Mouse (Mus musculus) erythroblast, adult 5-6 weeks (primary cell): Measurements from ENCODE around the gene Fgf22. TPM values are rescaled to one million over a fixed set of nuclear protein-coding genes. Genes with fewer than 3 reads are reported as not detected.

ENCODE experiments used
- ATAC-seq: replicated peaks from 2 replicates; pipeline ENCODE4 v1.8.0; 2016; ENCODE audit warnings: moderate number of reproducible peaks, mild to moderate bottlenecking, moderate TSS enrichment, inconsistent platforms; ENCODE audit not compliant: poor library complexity, low FRiP score, severe bottlenecking
- total RNA-seq, 2 experiments: library from RNA; stranded (forward) in 1 of 2; stranded (reverse) in 1 of 2; fragments of 150-400 nt in 1 of 2; fragments of 200-764, 138-1000 nt in 1 of 2; gene quantifications; 2 replicates each; pipeline versions ENCODE4 v1.2.3 to v1.2.4; 2015 to 2017; ENCODE audit warnings: low replicate concordance in 2 of 2

Fgf22 gene
- total RNA-seq, 2 experiments from 2014 or later, result 0.26 TPM; not detected in 1

DNA sequence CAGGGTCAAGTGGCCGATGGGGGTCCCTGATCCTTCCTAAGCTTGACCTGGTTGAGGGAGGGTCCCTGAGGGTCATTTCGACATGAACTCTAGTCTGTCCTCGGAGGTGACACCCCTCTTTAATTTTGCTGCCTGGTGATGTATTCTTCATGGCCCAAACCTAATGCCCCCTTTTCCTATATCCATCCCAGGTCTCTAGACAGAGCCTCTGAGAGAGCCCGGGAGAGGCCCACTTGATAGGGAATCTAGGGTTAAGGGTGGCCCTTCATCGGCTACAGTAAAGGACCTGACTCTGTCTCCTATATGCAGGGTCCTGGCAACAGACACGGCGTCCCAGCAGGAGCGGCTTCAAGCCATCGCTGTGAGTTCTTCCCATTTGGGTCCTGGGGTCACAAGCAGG is 51.5 kb downstream of the Fgf22 start:
- ATAC-seq, result no peak

DNA sequence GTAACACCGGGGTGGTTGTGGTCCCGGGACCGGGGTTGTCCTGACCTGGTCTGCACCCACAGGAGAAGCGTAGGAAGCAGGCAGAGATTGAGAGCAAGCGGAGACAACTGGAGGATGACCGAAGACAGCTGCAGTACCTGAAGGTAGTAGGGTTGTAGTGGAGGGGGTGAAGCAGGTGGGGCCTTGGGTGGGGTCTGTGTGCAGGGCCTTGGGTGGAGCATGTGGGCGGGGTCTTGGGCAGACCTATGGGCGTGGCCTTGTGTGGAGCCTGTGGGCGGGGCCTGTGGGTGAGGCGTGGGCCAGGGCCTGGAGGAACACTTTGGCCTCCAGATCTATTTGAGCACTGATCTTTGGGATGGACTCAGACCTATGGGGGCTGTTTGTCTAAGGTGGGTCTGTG is 52.1 kb downstream of the Fgf22 start:
- no peak for ATAC-seq

GRCm38 (mm10) chr10:79807826-79808225 is 53.0 kb downstream of the Fgf22 start:
- ATAC-seq, result no peak

Other genes starting within 250 kb of the Fgf22 start
Only the 30 nearest of the 33 such genes appear.
- 2.1 and 7.1 TPM in 2 replicates for gene Plpp2, start 221.3 kb upstream of the Fgf22 start, total RNA-seq (2015; ENCODE audit: low replicate concordance)
- 0.43 TPM in 1 of 2 replicates, not detected in the other for gene Plpp2, start 221.3 kb upstream of the Fgf22 start, total RNA-seq (2017; ENCODE audit: low replicate concordance)
- gene Mier2, start 199.9 kb upstream of the Fgf22 start, total RNA-seq (2015; ENCODE audit: low replicate concordance), result 1.5 TPM in 1 of 2 replicates, not detected in the other
- 1.9 TPM in 1 of 2 replicates, not detected in the other for gene Mier2, start 199.9 kb upstream of the Fgf22 start, total RNA-seq (2017; ENCODE audit: low replicate concordance)
- gene Theg, start 167.7 kb upstream of the Fgf22 start, total RNA-seq (2015; ENCODE audit: low replicate concordance), result not detected in 2 replicates
- gene Theg, start 167.7 kb upstream of the Fgf22 start, total RNA-seq (2017; ENCODE audit: low replicate concordance), result not detected in 2 replicates
- gene C2cd4c, start 141.1 kb upstream of the Fgf22 start, total RNA-seq (2015; ENCODE audit: low replicate concordance), result not detected in 2 replicates
- not detected in 2 replicates for gene C2cd4c, start 141.1 kb upstream of the Fgf22 start, total RNA-seq (2017; ENCODE audit: low replicate concordance)
- gene Shc2, start 117.2 kb upstream of the Fgf22 start, total RNA-seq (2015; ENCODE audit: low replicate concordance), result not detected in 2 replicates
- gene Shc2, start 117.2 kb upstream of the Fgf22 start, total RNA-seq (2017; ENCODE audit: low replicate concordance), result not detected in 2 replicates
- gene Odf3l2, start 109.3 kb upstream of the Fgf22 start, total RNA-seq (2015; ENCODE audit: low replicate concordance), result not detected in 2 replicates
- gene Odf3l2, start 109.3 kb upstream of the Fgf22 start, total RNA-seq (2017; ENCODE audit: low replicate concordance), result not detected in 2 replicates
- not detected in 2 replicates for gene Madcam1, start 90.5 kb upstream of the Fgf22 start, total RNA-seq (2015; ENCODE audit: low replicate concordance)
- 0.84 TPM in 1 of 2 replicates, not detected in the other for gene Madcam1, start 90.5 kb upstream of the Fgf22 start, total RNA-seq (2017; ENCODE audit: low replicate concordance)
- 2.9 and 6.3 TPM in 2 replicates for gene Tpgs1, start 85.7 kb upstream of the Fgf22 start, total RNA-seq (2015; ENCODE audit: low replicate concordance)
- 0.56 and 0.68 TPM in 2 replicates for gene Tpgs1, start 85.7 kb upstream of the Fgf22 start, total RNA-seq (2017; ENCODE audit: low replicate concordance)
- 20.5 and 25.9 TPM in 2 replicates for gene Cdc34, start 72.9 kb upstream of the Fgf22 start, total RNA-seq (2015; ENCODE audit: low replicate concordance)
- 36.7 and 46.1 TPM in 2 replicates for gene Cdc34, start 72.9 kb upstream of the Fgf22 start, total RNA-seq (2017; ENCODE audit: low replicate concordance)
- gene Gzmm, start 66.1 kb upstream of the Fgf22 start, total RNA-seq (2015; ENCODE audit: low replicate concordance), result not detected in 2 replicates
- 1.7 TPM in 1 of 2 replicates, not detected in the other for gene Gzmm, start 66.1 kb upstream of the Fgf22 start, total RNA-seq (2017; ENCODE audit: low replicate concordance)
- gene Bsg, start 50.6 kb upstream of the Fgf22 start, total RNA-seq (2015; ENCODE audit: low replicate concordance), result 913 and 945 TPM in 2 replicates
- gene Bsg, start 50.6 kb upstream of the Fgf22 start, total RNA-seq (2017; ENCODE audit: low replicate concordance), result 805 and 888 TPM in 2 replicates
- not detected in 2 replicates for gene Hcn2, start 38.4 kb upstream of the Fgf22 start, total RNA-seq (2015; ENCODE audit: low replicate concordance)
- not detected in 2 replicates for gene Hcn2, start 38.4 kb upstream of the Fgf22 start, total RNA-seq (2017; ENCODE audit: low replicate concordance)
- gene Polrmt, start 8.5 kb upstream of the Fgf22 start, total RNA-seq (2015; ENCODE audit: low replicate concordance), result 3.6 and 4.8 TPM in 2 replicates
- 1.1 and 5.0 TPM in 2 replicates for gene Polrmt, start 8.5 kb upstream of the Fgf22 start, total RNA-seq (2017; ENCODE audit: low replicate concordance)
- 11.3 and 12.1 TPM in 2 replicates for gene Rnf126, start 11.9 kb downstream of the Fgf22 start, total RNA-seq (2015; ENCODE audit: low replicate concordance)
- gene Rnf126, start 11.9 kb downstream of the Fgf22 start, total RNA-seq (2017; ENCODE audit: low replicate concordance), result 2.6 and 10.7 TPM in 2 replicates
- 1.7 and 5.8 TPM in 2 replicates for gene Fstl3, start 22.2 kb downstream of the Fgf22 start, total RNA-seq (2015; ENCODE audit: low replicate concordance)
- not detected in 2 replicates for gene Fstl3, start 22.2 kb downstream of the Fgf22 start, total RNA-seq (2017; ENCODE audit: low replicate concordance)
- gene Prss57, start 35.9 kb downstream of the Fgf22 start, total RNA-seq (2015; ENCODE audit: low replicate concordance), result 30.5 and 45.0 TPM in 2 replicates
- 6.8 and 14.3 TPM in 2 replicates for gene Prss57, start 35.9 kb downstream of the Fgf22 start, total RNA-seq (2017; ENCODE audit: low replicate concordance)
- 9.4 and 12.5 TPM in 2 replicates for gene Palm, start 38.5 kb downstream of the Fgf22 start, total RNA-seq (2015; ENCODE audit: low replicate concordance)
- 4.5 and 10.0 TPM in 2 replicates for gene Palm, start 38.5 kb downstream of the Fgf22 start, total RNA-seq (2017; ENCODE audit: low replicate concordance)
- not detected in 2 replicates for gene Misp, start 65.9 kb downstream of the Fgf22 start, total RNA-seq (2015; ENCODE audit: low replicate concordance)
- gene Misp, start 65.9 kb downstream of the Fgf22 start, total RNA-seq (2017; ENCODE audit: low replicate concordance), result not detected in 2 replicates
- 45.2 and 66.7 TPM in 2 replicates for gene Ptbp1, start 99.4 kb downstream of the Fgf22 start, total RNA-seq (2015; ENCODE audit: low replicate concordance)
- gene Ptbp1, start 99.4 kb downstream of the Fgf22 start, total RNA-seq (2017; ENCODE audit: low replicate concordance), result 38.2 and 53.2 TPM in 2 replicates
- gene Prtn3, start 119.4 kb downstream of the Fgf22 start, total RNA-seq (2015; ENCODE audit: low replicate concordance), result 420 and 449 TPM in 2 replicates
- gene Prtn3, start 119.4 kb downstream of the Fgf22 start, total RNA-seq (2017; ENCODE audit: low replicate concordance), result 114 and 118 TPM in 2 replicates
- gene Plppr3, start 119.6 kb downstream of the Fgf22 start, total RNA-seq (2015; ENCODE audit: low replicate concordance), result 2.1 and 3.1 TPM in 2 replicates
- 4.9 and 6.8 TPM in 2 replicates for gene Plppr3, start 119.6 kb downstream of the Fgf22 start, total RNA-seq (2017; ENCODE audit: low replicate concordance)
- gene Elane, start 131.2 kb downstream of the Fgf22 start, total RNA-seq (2015; ENCODE audit: low replicate concordance), result 996 and 1,031 TPM in 2 replicates
- gene Elane, start 131.2 kb downstream of the Fgf22 start, total RNA-seq (2017; ENCODE audit: low replicate concordance), result 253 and 405 TPM in 2 replicates
- not detected in 2 replicates for gene Cfd, start 135.8 kb downstream of the Fgf22 start, total RNA-seq (2015; ENCODE audit: low replicate concordance)
- gene Cfd, start 135.8 kb downstream of the Fgf22 start, total RNA-seq (2017; ENCODE audit: low replicate concordance), result not detected in 2 replicates
- 5.9 and 11.3 TPM in 2 replicates for gene Med16, start 153.8 kb downstream of the Fgf22 start, total RNA-seq (2015; ENCODE audit: low replicate concordance)
- 4.7 and 9.1 TPM in 2 replicates for gene Med16, start 153.8 kb downstream of the Fgf22 start, total RNA-seq (2017; ENCODE audit: low replicate concordance)
- not detected in 2 replicates for gene Gm26602, start 155.8 kb downstream of the Fgf22 start, total RNA-seq (2015; ENCODE audit: low replicate concordance)
- not detected in 2 replicates for gene Gm26602, start 155.8 kb downstream of the Fgf22 start, total RNA-seq (2017; ENCODE audit: low replicate concordance)
- not detected in 2 replicates for gene Kiss1r, start 161.9 kb downstream of the Fgf22 start, total RNA-seq (2015; ENCODE audit: low replicate concordance)
- gene Kiss1r, start 161.9 kb downstream of the Fgf22 start, total RNA-seq (2017; ENCODE audit: low replicate concordance), result 0.14 TPM in 1 of 2 replicates, not detected in the other
- gene R3hdm4, start 166.1 kb downstream of the Fgf22 start, total RNA-seq (2015; ENCODE audit: low replicate concordance), result 42.8 and 46.1 TPM in 2 replicates
- 25.0 and 28.3 TPM in 2 replicates for gene R3hdm4, start 166.1 kb downstream of the Fgf22 start, total RNA-seq (2017; ENCODE audit: low replicate concordance)
- 6.3 and 8.8 TPM in 2 replicates for gene Arid3a, start 172.0 kb downstream of the Fgf22 start, total RNA-seq (2015; ENCODE audit: low replicate concordance)
- 10.5 and 14.7 TPM in 2 replicates for gene Arid3a, start 172.0 kb downstream of the Fgf22 start, total RNA-seq (2017; ENCODE audit: low replicate concordance)
- 4.0 and 7.5 TPM in 2 replicates for gene Wdr18, start 205.1 kb downstream of the Fgf22 start, total RNA-seq (2015; ENCODE audit: low replicate concordance)
- gene Wdr18, start 205.1 kb downstream of the Fgf22 start, total RNA-seq (2017; ENCODE audit: low replicate concordance), result 2.5 and 14.2 TPM in 2 replicates
- not detected in 2 replicates for gene Grin3b, start 215.6 kb downstream of the Fgf22 start, total RNA-seq (2015; ENCODE audit: low replicate concordance)
- gene Grin3b, start 215.6 kb downstream of the Fgf22 start, total RNA-seq (2017; ENCODE audit: low replicate concordance), result not detected in 2 replicates